Mouse (Mus musculus) heart, embryonic 15.5 days (tissue): ENCODE results near the gene Epo. TPM values are rescaled to one million over a fixed set of nuclear protein-coding genes. Genes with fewer than 3 reads are reported as not detected.
A peak's percentile ranks its signal among the peaks of the same experiment; 100 is the strongest.

ENCODE experiments used
- ATAC-seq: fragments of 200-750 bp; cut with Nextera tagmentation; replicated peaks from 2 replicates; pipeline ENCODE4 v1.8.0; 2017; ENCODE audit warnings: low read depth, moderate TSS enrichment; ENCODE audit not compliant: insufficient number of reproducible peaks, insufficient read depth, low FRiP score
- H3K27ac ChIP-seq: fragments of 300-500 bp; sonication (generic); 2 replicates; pipeline ENCODE4 v1.5.1; 2015; ENCODE audit warnings: mild to moderate bottlenecking, inconsistent platforms
- H3K27me3 ChIP-seq: fragments of 300-500 bp; sonication (generic); 2 replicates; pipeline ENCODE4 v1.6.1; 2015; ENCODE audit warnings: inconsistent platforms
- H3K36me3 ChIP-seq: fragments of 300-500 bp; sonication (generic); 2 replicates; pipeline ENCODE4 v1.6.1; 2015; ENCODE audit warnings: mild to moderate bottlenecking, inconsistent platforms
- H3K4me1 ChIP-seq: fragments of 300-500 bp; sonication (generic); replicated peaks from 2 replicates; pipeline ENCODE4 v1.6.1; 2015; ENCODE audit warnings: inconsistent platforms
- H3K4me2 ChIP-seq: fragments of 300-500 bp; sonication (generic); 2 replicates; pipeline ENCODE4 v1.6.1; 2015; ENCODE audit warnings: inconsistent platforms, mild to moderate bottlenecking, moderate library complexity
- H3K4me3 ChIP-seq: fragments of 300-500 bp; sonication (generic); 2 replicates; pipeline ENCODE4 v1.5.1; 2015; ENCODE audit warnings: mild to moderate bottlenecking, inconsistent platforms
- H3K9ac ChIP-seq: fragments of 300-500 bp; sonication (generic); 2 replicates; pipeline ENCODE4 v1.6.1; 2015; ENCODE audit warnings: mild to moderate bottlenecking, inconsistent platforms
- H3K9me3 ChIP-seq: fragments of 300-500 bp; sonication (generic); replicated peaks from 2 replicates; pipeline ENCODE4 v1.6.1; 2016; ENCODE audit warnings: inconsistent platforms
- WGBS: fragments of 180-500 bp; shearing (Covaris S2); methylation state at CpG from one replicate; pipeline ENCODE4 v1.1.7; 2015; ENCODE audit warnings: mixed read lengths; 5-methylcytosine and 5-hydroxymethylcytosine counted together
- polyA plus RNA-seq: library from polyadenylated mRNA; unstranded; fragments of >200 nt; fragmentation: Nextera tagmentation; extraction: Ambion mirVana; gene quantifications from 2 replicates; pipeline ENCODE4 v1.2.1, GENCODE M21; 2015

Gene Epo
- polyA plus RNA-seq, 1 experiment from 2014 or later = not detected

- peaks cover 18% of the 10 kb centered on the region for H3K4me1 ChIP-seq
- peak; percentile 98 for ATAC-seq
- peak within 1 kb of the TSS; percentile 72 for H3K9ac ChIP-seq
- H3K4me3 ChIP-seq = peak within 1 kb of the TSS; percentile 82
- H3K9me3 ChIP-seq = no peaks in the 10 kb centered on the region
- WGBS = 3% methylated on average over 64 of the region's 64 CpGs
- peak within 1 kb of the TSS; percentile 77 for H3K4me2 ChIP-seq
- H3K27me3 ChIP-seq = no peaks in the 10 kb centered on the region
- peak within 1 kb of the TSS; percentile 99 for H3K27ac ChIP-seq
- no peaks in the 10 kb centered on the region for H3K36me3 ChIP-seq
Observed at GRCm38 (mm10) chr5:137501709-137502666, 31.1 kb downstream of the Epo start, which contains the start of gene Pop7. Gene Pop7 (minus strand): TSS chr5:137502518.

GRCm38 (mm10) chr5:137500186-137500585 lies 32.9 kb downstream of the Epo start:
- no peak overlapping the region for H3K4me2 ChIP-seq
- H3K4me1 ChIP-seq = peaks cover 18% of the 10 kb centered on the region
- 86% methylated on average over 7 of the region's 7 CpGs for WGBS
- no peak overlapping the region for H3K27ac ChIP-seq
- no peak overlapping the region for H3K4me3 ChIP-seq
- H3K9me3 ChIP-seq = no peaks in the 10 kb centered on the region
- ATAC-seq = no peak
- no peaks in the 10 kb centered on the region for H3K36me3 ChIP-seq
- no peaks in the 10 kb centered on the region for H3K27me3 ChIP-seq
- H3K9ac ChIP-seq = no peak overlapping the region

- H3K9me3 ChIP-seq = no peaks in the 10 kb centered on the region
- no peaks in the 10 kb centered on the region for H3K27me3 ChIP-seq
- no peaks in the 10 kb centered on the region for H3K4me1 ChIP-seq
- no peak overlapping the region for H3K27ac ChIP-seq
- ATAC-seq = peak; percentile 76; the same call in 1 of the 2 replicates
- H3K36me3 ChIP-seq = no peaks in the 10 kb centered on the region
- no peak overlapping the region for H3K9ac ChIP-seq
- H3K4me3 ChIP-seq = no peak overlapping the region
- H3K4me2 ChIP-seq = no peak overlapping the region
- 45% methylated on average over 13 of the region's 13 CpGs for WGBS
Observed at GRCm38 (mm10) chr5:137493831-137494230, 39.2 kb downstream of the Epo start.

- no peak overlapping the region for H3K9ac ChIP-seq
- 42% methylated on average over 4 of the region's 4 CpGs for WGBS
Observed at GRCm38 (mm10) chr5:137491559-137491958, 41.5 kb downstream of the Epo start.

GRCm38 (mm10) chr5:137487616-137488015 lies 45.4 kb downstream of the Epo start:
- H3K27me3 ChIP-seq = peaks cover 34% of the 10 kb centered on the region
- H3K27ac ChIP-seq = no peak overlapping the region
- no peak overlapping the region for H3K4me2 ChIP-seq
- no peaks in the 10 kb centered on the region for H3K9me3 ChIP-seq
- H3K9ac ChIP-seq = no peak overlapping the region
- H3K36me3 ChIP-seq = no peaks in the 10 kb centered on the region
- peaks cover 3% of the 10 kb centered on the region; the same call in 1 of the 2 replicates for H3K4me1 ChIP-seq
- 80% methylated on average over 7 of the region's 7 CpGs for WGBS
- no peak for ATAC-seq
- no peak overlapping the region for H3K4me3 ChIP-seq

More at GRCm38 (mm10) chr5:137491559-137491958, 41.5 kb downstream of the Epo start:
- Histone ChIP-seq H3K4me2 (no peak overlapping the region), H3K4me1 (no peaks in the 10 kb centered on the region), H3K4me3 (no peak overlapping the region), H3K9me3 (no peaks in the 10 kb centered on the region), H3K27ac (no peak overlapping the region), H3K27me3 (peaks cover 4% of the 10 kb centered on the region), H3K36me3 (no peaks in the 10 kb centered on the region)
- ATAC-seq = no peak

GRCm38 (mm10) chr5:137485851-137486155 lies 47.2 kb downstream of the Epo start:
- Histone ChIP-seq H3K4me2 (peak overlapping the region; percentile 33), H3K4me3 (peak overlapping the region; percentile 7; the same call in 1 of the 2 replicates), H3K27me3 (peaks cover 34% of the 10 kb centered on the region), H3K9me3 (no peaks in the 10 kb centered on the region), H3K9ac (no peak overlapping the region), H3K4me1 (peaks cover 3% of the 10 kb centered on the region), H3K36me3 (no peaks in the 10 kb centered on the region), H3K27ac (no peak overlapping the region)
- ATAC-seq = no peak
- under 1% methylated on average over 15 of the region's 17 CpGs for WGBS

- ATAC-seq = no peak
- no peaks in the 10 kb centered on the region for H3K36me3 ChIP-seq
- peaks cover 34% of the 10 kb centered on the region for H3K27me3 ChIP-seq
- H3K4me1 ChIP-seq = peaks cover 3% of the 10 kb centered on the region
- H3K27ac ChIP-seq = no peak overlapping the region
- no peak overlapping the region for H3K9ac ChIP-seq
- peak overlapping the region; percentile 33 for H3K4me2 ChIP-seq
- peak overlapping the region; percentile 7; the same call in 1 of the 2 replicates for H3K4me3 ChIP-seq
- WGBS = 11% methylated on average over 30 of the region's 30 CpGs
- H3K9me3 ChIP-seq = no peaks in the 10 kb centered on the region
Observed at GRCm38 (mm10) chr5:137485071-137485850, 47.8 kb downstream of the Epo start.

GRCm38 (mm10) chr5:137481897-137482296 lies 51.1 kb downstream of the Epo start:
- WGBS = 44% methylated on average over 8 of the region's 8 CpGs
- Histone ChIP-seq H3K4me1 (peaks cover 3% of the 10 kb centered on the region), H3K4me3 (no peak overlapping the region), H3K4me2 (no peak overlapping the region), H3K9me3 (no peaks in the 10 kb centered on the region), H3K27ac (no peak overlapping the region), H3K27me3 (peaks cover 33% of the 10 kb centered on the region), H3K9ac (no peak overlapping the region), H3K36me3 (no peaks in the 10 kb centered on the region)
- ATAC-seq = no peak

GRCm38 (mm10) chr5:137481138-137481537 lies 51.9 kb downstream of the Epo start:
- Histone ChIP-seq H3K4me3 (no peak overlapping the region), H3K4me1 (peaks cover 3% of the 10 kb centered on the region), H3K27me3 (peaks cover 25% of the 10 kb centered on the region), H3K9me3 (no peaks in the 10 kb centered on the region), H3K27ac (no peak overlapping the region), H3K36me3 (no peaks in the 10 kb centered on the region), H3K9ac (no peak overlapping the region), H3K4me2 (no peak overlapping the region)
- no peak for ATAC-seq

- Histone ChIP-seq H3K36me3 (no peaks in the 10 kb centered on the region), H3K27me3 (no peaks in the 10 kb centered on the region), H3K27ac (no peak within 1 kb of the TSS), H3K4me1 (no peaks in the 10 kb centered on the region; the same call in 1 of the 2 replicates), H3K9me3 (no peaks in the 10 kb centered on the region), H3K4me3 (no peak within 1 kb of the TSS), H3K4me2 (no peak within 1 kb of the TSS), H3K9ac (no peak within 1 kb of the TSS)
- 79% methylated on average over 5 of the region's 5 CpGs for WGBS
- no peak for ATAC-seq
Observed at GRCm38 (mm10) chr5:137476964-137477363, 56.1 kb downstream of the Epo start, which contains the start of gene Zan. Gene Zan (minus strand): TSS chr5:137477064.

- H3K4me1 ChIP-seq = no peaks in the 10 kb centered on the region
- H3K27me3 ChIP-seq = no peaks in the 10 kb centered on the region
- no peaks in the 10 kb centered on the region for H3K36me3 ChIP-seq
- no peak overlapping the region for H3K9ac ChIP-seq
- H3K4me2 ChIP-seq = no peak overlapping the region
- H3K4me3 ChIP-seq = no peak overlapping the region
- no peaks in the 10 kb centered on the region for H3K9me3 ChIP-seq
- WGBS = 61% methylated on average over 2 of the region's 2 CpGs
- no peak overlapping the region for H3K27ac ChIP-seq
- no peak for ATAC-seq
Observed at GRCm38 (mm10) chr5:137474351-137474750, 58.7 kb downstream of the Epo start.
